Mouse (Mus musculus): ENCODE measurements around the gene A230072I06Rik.

DNA sequence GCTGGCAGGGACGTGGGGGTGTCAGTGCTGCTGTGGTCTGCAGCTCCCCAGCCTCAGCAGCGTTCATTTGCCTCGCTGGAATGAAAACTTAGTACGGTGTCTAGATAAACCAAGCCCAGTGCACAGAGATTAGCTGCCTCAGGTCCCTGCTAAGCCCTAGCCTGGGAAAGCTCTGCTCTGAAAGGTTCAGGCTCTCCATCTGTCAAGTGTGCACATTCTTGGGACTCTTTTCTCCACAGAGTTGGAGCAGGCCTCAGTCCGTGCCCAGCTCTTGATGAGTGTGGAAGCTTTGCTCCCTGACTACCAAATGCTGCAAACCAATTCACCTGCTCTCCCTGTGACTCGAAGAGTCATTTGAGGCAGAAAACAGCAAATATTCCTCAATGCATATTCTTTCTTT lies 43.5 kb downstream of the A230072I06Rik start:
- TF ChIP-seq CTCF (IDR thresholded peaks at IDR 0.05; ENCODE audit: low read depth) (no peak), EP300 (IDR thresholded peaks at IDR 0.05; ENCODE audit: low read depth) (no peak)
